In genomic region chr6:115260507-115260906, GRCm38 (mm10) we compare ENCODE assay signal across 23 mouse cellular contexts. TPM values are rescaled to one million over a fixed set of nuclear protein-coding genes. Genes with fewer than 3 reads are reported as not detected.
DNase-seq lines count a peak whose midpoint lies in the region; TF ChIP-seq lines count a peak whose summit lies in the region.
"Had no signal": no experiment of that assay in that cellular context is flagged by ENCODE, and none has a peak within 500 bp of the region (broad histone marks: within the 10 kb centered on the region; RNA-seq: fewer than 3 reads in every experiment).

No protein-coding gene starts in this region.

- DNase-seq in heart, adult 11 months = peak; percentile 80
- no peak for DNase-seq in heart, postnatal 25 days (ENCODE audit: low spot score)
- DNase-seq in brain, adult 2 months (ENCODE audit: low read depth, low spot score) = peak; percentile 55
- DNase-seq in cerebellum, adult 2 months = peak; percentile 57 to 73
- peak; percentile 64 to 70 for DNase-seq in cerebellum, postnatal 25 days
- no peak for DNase-seq in embryo, embryonic 11 days
- DNase-seq: adrenal gland, adult 2 months; adrenal gland, postnatal 25 days; forebrain, postnatal 0 days; gastrocnemius, adult 2 months; gastrocnemius, postnatal 25 days; heart, postnatal 4 days; kidney, adult 18-20 months had no signal

- peaks cover 3% of the 10 kb centered on the region; the same call in 1 of the 2 replicates for H3K4me1 ChIP-seq in cerebellum, adult 2 months (ENCODE audit: control insufficient read depth, insufficient read depth, low read length)
- H3K4me1 ChIP-seq: embryonic facial prominence, embryonic 10.5 days; forebrain, embryonic 13.5 days; hindbrain, embryonic 12.5 days had no signal

- WGBS in cerebellum, adult 2 months = 23% methylated on average over 3 of the region's 3 CpGs

- no peaks in the 10 kb centered on the region for H3K27me3 ChIP-seq in cerebellum, adult 2 months (ENCODE audit: control insufficient read depth, insufficient read depth, low read length)
- H3K27me3 ChIP-seq: forebrain, embryonic 13.5 days; hindbrain, embryonic 12.5 days had no signal

- H3K27ac ChIP-seq in cerebellum, adult 2 months (ENCODE audit: insufficient read depth, low read length) = no peak overlapping the region
- H3K27ac ChIP-seq: embryonic facial prominence, embryonic 10.5 days; forebrain, embryonic 13.5 days; gastrocnemius, adult 2 months; heart, embryonic 13.5 days; hindbrain, embryonic 12.5 days had no signal

- H3K4me3 ChIP-seq in cerebellum, adult 2 months (replicated peaks; ENCODE audit: insufficient read depth, low read depth, low read length) = no peak overlapping the region
- H3K4me3 ChIP-seq: embryonic facial prominence, embryonic 10.5 days; forebrain, embryonic 13.5 days; gastrocnemius, adult 2 months; heart, embryonic 13.5 days; hindbrain, embryonic 12.5 days had no signal

- intact Hi-C loops in heart, postnatal 25 days (cut with DNase I) = no loop called here

- TF ChIP-seq POLR2A in cerebellum, adult 2 months (IDR thresholded peaks at IDR 0.05; ENCODE audit: borderline replicate concordance, insufficient read depth, low read length) = no peak

- TF ChIP-seq CTCF in cerebellum, adult 2 months (IDR thresholded peaks at IDR 0.05; ENCODE audit: borderline replicate concordance, insufficient read depth, low read depth, low read length) = no peak

RNA-seq across cellular contexts. Expression of gene Timp4, which starts 8.5 kb away (rescaled TPM):
- total RNA-seq in heart, postnatal 25 days (2021) = 10 to 100 TPM; 29.7 to 32.7 TPM
- polyA plus RNA-seq in cerebellum, adult 2 months (2012; rRNA removed) = 111 and 118 TPM in 2 replicates
- total RNA-seq: granulocyte monocyte progenitor cell, adult 5-6 weeks had no signal

RNA-seq across cellular contexts. Expression of gene Gm17482, which starts 33.4 kb away (rescaled TPM):
- not detected for total RNA-seq in heart, postnatal 25 days (2021)
- not detected in 2 replicates for polyA plus RNA-seq in cerebellum, adult 2 months (2012; rRNA removed)
- total RNA-seq: adrenal gland, adult 2 months; adrenal gland, postnatal 25 days; ES-E14; forebrain, postnatal 0 days; gastrocnemius, adult 2 months; gastrocnemius, postnatal 25 days; granulocyte monocyte progenitor cell, adult 5-6 weeks; heart, postnatal 4 days had no signal
- polyA plus RNA-seq: adrenal gland, adult 2 months; embryonic facial prominence, embryonic 10.5 days; embryonic facial prominence, embryonic 14.5 days; forebrain, embryonic 13.5 days; forebrain, postnatal 0 days; heart, embryonic 13.5 days; heart, postnatal 0 days; hindbrain, embryonic 12.5 days; hindbrain, embryonic 16.5 days; inflammation-experienced regulatory T-cells, adult 6 months had no signal

Comparison
In these comparisons a context has a peak if more than half of its experiments do, and no peak if none do; other contexts are left out.
1. DNase-seq: peak in heart, adult 11 months (single experiment), brain, adult 2 months (single experiment), cerebellum, adult 2 months (2 of 2) and cerebellum, postnatal 25 days (2 of 2); none in heart, postnatal 25 days (single experiment) and embryo, embryonic 11 days (single experiment).